Mouse (Mus musculus) ES-E14 (cell line): ENCODE data around the gene Gm10959. TPM values are rescaled to one million over a fixed set of nuclear protein-coding genes. Genes with fewer than 3 reads are reported as not detected.
A peak's percentile ranks its signal among the peaks of the same experiment; 100 is the strongest.
"Not testable (repeated sequence)": the region's sequence is repeated elsewhere in the genome, so short reads cannot be mapped to it uniquely, and the experiment has no call there.

ENCODE experiments used
- DNase-seq: peaks from one replicate; pipeline ENCODE4 v3.0.0-alpha.2; 2013; ENCODE audit warnings: low read depth, low spot score
- H3K27ac ChIP-seq: 2 replicates; pipeline ENCODE4 v1.5.1; 2012; ENCODE audit warnings: low read depth, mild to moderate bottlenecking, low read length, moderate library complexity, mixed read lengths; ENCODE audit not compliant: poor library complexity, insufficient read depth, severe bottlenecking
- H3K36me3 ChIP-seq: 2 replicates; pipeline ENCODE4 v1.6.1; 2012; ENCODE audit warnings: mild to moderate bottlenecking, low read length, moderate library complexity, mixed read lengths; ENCODE audit not compliant: control insufficient read depth, poor library complexity, insufficient read depth, severe bottlenecking
- H3K4me1 ChIP-seq, 2 experiments: fragments of 150-350 bp in 1 of 2; sonication (generic) in 1 of 2; 2 replicates each; pipeline ENCODE4 v1.6.1; 2012; ENCODE audit warnings: low read length in 2 of 2, mild to moderate bottlenecking in 1 of 2, mixed read lengths in 1 of 2; ENCODE audit not compliant: control insufficient read depth in 2 of 2, insufficient read depth in 2 of 2, poor library complexity in 1 of 2
- H3K4me3 ChIP-seq, 2 experiments: fragments of 150-350 bp in 1 of 2; sonication (generic) in 1 of 2; 2 replicates each; pipeline ENCODE4 v1.5.1; 2012; ENCODE audit warnings: low read length in 2 of 2, low read depth in 1 of 2, mild to moderate bottlenecking in 1 of 2, mixed read lengths in 1 of 2; ENCODE audit not compliant: insufficient read depth in 1 of 2, poor library complexity in 1 of 2, severe bottlenecking in 1 of 2
- H3K9ac ChIP-seq: 2 replicates; pipeline ENCODE4 v1.6.1; 2012; ENCODE audit warnings: low read depth, mild to moderate bottlenecking, low read length, mixed read lengths; ENCODE audit not compliant: poor library complexity, insufficient read depth, severe bottlenecking
- H3K9me3 ChIP-seq: fragments of 150-350 bp; sonication (generic); 2 replicates; pipeline ENCODE4 v1.6.1; 2012; ENCODE audit warnings: low read depth, mild to moderate bottlenecking, low read length; ENCODE audit not compliant: control insufficient read depth, insufficient read depth
- CHD2 ChIP-seq: IDR thresholded peaks from 2 replicates; pipeline ENCODE4 v1.6.1; 2014; ENCODE audit warnings: mild to moderate bottlenecking, low read depth, low read length, inconsistent platforms
- HCFC1 ChIP-seq: IDR thresholded peaks from 2 replicates; pipeline ENCODE4 v1.6.1; 2012; ENCODE audit warnings: low read length, inconsistent platforms, borderline replicate concordance; ENCODE audit not compliant: insufficient read depth
- MAFK ChIP-seq: IDR thresholded peaks from 2 replicates; pipeline ENCODE4 v1.6.1; 2014; ENCODE audit warnings: mild to moderate bottlenecking, low read depth, low read length, inconsistent platforms; ENCODE audit not compliant: insufficient read depth
- ZC3H11A ChIP-seq: IDR thresholded peaks from 2 replicates; pipeline ENCODE4 v1.6.1; 2012; ENCODE audit warnings: low read depth, mild to moderate bottlenecking, inconsistent platforms, low read length, borderline replicate concordance
- ZNF384 ChIP-seq: IDR thresholded peaks from 2 replicates; pipeline ENCODE4 v1.6.1; 2012; ENCODE audit warnings: low read depth, low read length, inconsistent platforms
- in situ Hi-C, 2 experiments: fragments of 600-800 bp; cut with MboI; formaldehyde crosslinking; loops; one replicate each; pipeline ENCODE4 v1.15.1; 2025; ENCODE audit warnings: low sequenced_read_pairs in 2 of 2, inconsistent platforms in 1 of 2; ENCODE audit not compliant: unreplicated experiment in 2 of 2
- total RNA-seq: library from RNA; depleted of rRNA; stranded (reverse); fragments of 300-350 nt; gene quantifications from 2 replicates; pipeline ENCODE4 v1.2.3, GENCODE M21; 2012

Gm10959 gene
- total RNA-seq, 1 experiment = not detected

GRCm38 (mm10) chr3:122939215-122939614 is 20.1 kb upstream of the Gm10959 start:
- no peak for DNase-seq
- in situ Hi-C loops = no loop called here
- Histone ChIP-seq H3K27ac (no peak overlapping the region), H3K9me3 (no peaks in the 10 kb centered on the region), H3K36me3 (peaks cover 2% of the 10 kb centered on the region; the same call in 1 of the 2 replicates), H3K9ac (no peak overlapping the region), H3K4me3 (no peak overlapping the region), H3K4me1 (peaks cover 0 to 20% of the 10 kb centered on the region in 2 experiments; a peak in 3 of 4 replicates)
- TF ChIP-seq CHD2 (no peak), HCFC1 (no peak), ZC3H11A (no peak), ZNF384 (no peak), MAFK (no peak)

GRCm38 (mm10) chr3:122937176-122937575 is 18.0 kb upstream of the Gm10959 start:
- in situ Hi-C loops, H3K9me3 ChIP-seq: not testable (repeated sequence)
- peak overlapping the region; percentile 4 to 31; a peak in 3 of 4 replicates for H3K4me3 ChIP-seq

GRCm38 (mm10) chr3:122932466-122932865 is 13.3 kb upstream of the Gm10959 start:
- in situ Hi-C loops = no loop called here

More at GRCm38 (mm10) chr3:122937176-122937575, 18.0 kb upstream of the Gm10959 start:
- not testable (repeated sequence) for H3K9ac ChIP-seq, DNase-seq, H3K36me3 ChIP-seq
- peak overlapping the region; percentile 94 for H3K27ac ChIP-seq
- H3K4me1 ChIP-seq = peaks cover 2 to 20% of the 10 kb centered on the region in 2 experiments; a peak in 3 of 4 replicates

GRCm38 (mm10) chr3:122929723-122930122 is 10.6 kb upstream of the Gm10959 start:
- DNase-seq = no peak
- Histone ChIP-seq H3K9ac (no peak overlapping the region), H3K9me3 (no peaks in the 10 kb centered on the region), H3K4me3 (no peak overlapping the region), H3K4me1 (0 out of 4 replicates have a peak, but pooled peaks cover 2 to 3% of the 10 kb centered on the region in 2 experiments), H3K36me3 (peaks cover 5% of the 10 kb centered on the region), H3K27ac (no peak overlapping the region)
- in situ Hi-C loops = no loop called here
- TF ChIP-seq ZC3H11A (no peak), ZNF384 (no peak), HCFC1 (no peak), MAFK (no peak), CHD2 (no peak)

More at GRCm38 (mm10) chr3:122932466-122932865, 13.3 kb upstream of the Gm10959 start:
- Histone ChIP-seq H3K36me3 (no peaks in the 10 kb centered on the region), H3K9ac (no peak overlapping the region), H3K27ac (no peak overlapping the region), H3K4me3 (no peak overlapping the region), H3K4me1 (peaks cover 2 to 9% of the 10 kb centered on the region in 2 experiments; a peak in 2 of 4 replicates), H3K9me3 (no peaks in the 10 kb centered on the region)
- no peak for DNase-seq
- TF ChIP-seq MAFK (no peak), ZC3H11A (no peak), HCFC1 (no peak), CHD2 (no peak), ZNF384 (no peak)
